Mouse (Mus musculus) ES-E14 (cell line): ENCODE measurements around the gene P4ha2.

ENCODE experiments used
- CHD2 ChIP-seq: IDR thresholded peaks from 2 replicates; pipeline ENCODE4 v1.6.1; 2014; ENCODE audit warnings: mild to moderate bottlenecking, low read depth, low read length, inconsistent platforms
- HCFC1 ChIP-seq: IDR thresholded peaks from 2 replicates; pipeline ENCODE4 v1.6.1; 2012; ENCODE audit warnings: low read length, inconsistent platforms, borderline replicate concordance; ENCODE audit not compliant: insufficient read depth
- MAFK ChIP-seq: IDR thresholded peaks from 2 replicates; pipeline ENCODE4 v1.6.1; 2014; ENCODE audit warnings: mild to moderate bottlenecking, low read depth, low read length, inconsistent platforms; ENCODE audit not compliant: insufficient read depth
- ZC3H11A ChIP-seq: IDR thresholded peaks from 2 replicates; pipeline ENCODE4 v1.6.1; 2012; ENCODE audit warnings: low read depth, mild to moderate bottlenecking, inconsistent platforms, low read length, borderline replicate concordance
- ZNF384 ChIP-seq: IDR thresholded peaks from 2 replicates; pipeline ENCODE4 v1.6.1; 2012; ENCODE audit warnings: low read depth, low read length, inconsistent platforms

- no peak for TF ChIP-seq CHD2
- no peak for TF ChIP-seq MAFK
- TF ChIP-seq ZC3H11A = no peak
- no peak for TF ChIP-seq ZNF384
- TF ChIP-seq HCFC1 = no peak
These were observed 1.0 kb downstream of the P4ha2 start for GRCm38 (mm10) chr11:54100692-54101591.
